Mouse (Mus musculus) testis, adult 2 months (tissue): ENCODE results near the gene Tshz3. TPM values are rescaled to one million over a fixed set of nuclear protein-coding genes. Genes with fewer than 3 reads are reported as not detected.

Source experiments
- H3K27ac ChIP-seq: fragments of 200-500 bp; 2 replicates; pipeline ENCODE4 v1.5.1; 2012; ENCODE audit warnings: low read depth, low read length; ENCODE audit not compliant: control insufficient read depth, insufficient read depth
- H3K27me3 ChIP-seq: fragments of 200-500 bp; 2 replicates; pipeline ENCODE4 v1.6.1; 2012; ENCODE audit warnings: mild to moderate bottlenecking, low read length, moderate library complexity; ENCODE audit not compliant: control insufficient read depth, insufficient read depth
- H3K36me3 ChIP-seq: fragments of 200-500 bp; 2 replicates; pipeline ENCODE4 v1.6.1; 2012; ENCODE audit warnings: mild to moderate bottlenecking, low read length; ENCODE audit not compliant: control insufficient read depth, insufficient read depth
- H3K4me1 ChIP-seq: fragments of 200-500 bp; 2 replicates; pipeline ENCODE4 v1.6.1; 2012; ENCODE audit warnings: low read length; ENCODE audit not compliant: control insufficient read depth, insufficient read depth
- H3K4me3 ChIP-seq: fragments of 200-500 bp; 2 replicates; pipeline ENCODE4 v1.5.1; 2012; ENCODE audit warnings: low read depth, mild to moderate bottlenecking, low read length, moderate library complexity, mixed read lengths; ENCODE audit not compliant: control insufficient read depth
- CTCF ChIP-seq: fragments of 200-500 bp; IDR thresholded peaks from 2 replicates; pipeline ENCODE4 v1.5.1; 2012; ENCODE audit warnings: low read depth, mild to moderate bottlenecking, inconsistent platforms, low read length, moderate library complexity; ENCODE audit not compliant: control insufficient read depth, insufficient read depth, insufficient replicate concordance
- POLR2A ChIP-seq: fragments of 200-500 bp; IDR thresholded peaks from 2 replicates; pipeline ENCODE4 v1.6.1; 2012; ENCODE audit warnings: low read depth, mild to moderate bottlenecking, inconsistent platforms, low read length, moderate library complexity; ENCODE audit not compliant: control insufficient read depth
- polyA plus RNA-seq: library from polyadenylated mRNA; depleted of rRNA; stranded (reverse); fragments of >200 nt; gene quantifications from 2 replicates; pipeline ENCODE4 v1.2.3, GENCODE M21; 2012

Gene Tshz3
- polyA plus RNA-seq, 1 experiment = 0.31 TPM

- no peak overlapping the region for H3K4me3 ChIP-seq
- H3K27me3 ChIP-seq = no peaks in the 10 kb centered on the region
- no peaks in the 10 kb centered on the region for H3K4me1 ChIP-seq
- H3K27ac ChIP-seq = no peak overlapping the region
- TF ChIP-seq CTCF (no peak), POLR2A (no peak)
- no peaks in the 10 kb centered on the region for H3K36me3 ChIP-seq
These were observed 30.2 kb upstream of the Tshz3 start for GRCm38 (mm10) chr7:36667767-36668166.

GRCm38 (mm10) chr7:36678031-36678430, 19.9 kb upstream of the Tshz3 start:
- H3K27me3 ChIP-seq = no peaks in the 10 kb centered on the region

GRCm38 (mm10) chr7:36678510-36678909, 19.4 kb upstream of the Tshz3 start:
- Histone ChIP-seq H3K27me3 (no peaks in the 10 kb centered on the region), H3K27ac (no peak overlapping the region), H3K36me3 (no peaks in the 10 kb centered on the region), H3K4me1 (peaks cover 11% of the 10 kb centered on the region), H3K4me3 (no peak overlapping the region)
- no peak for TF ChIP-seq CTCF
- no peak for TF ChIP-seq POLR2A

More at GRCm38 (mm10) chr7:36678031-36678430, 19.9 kb upstream of the Tshz3 start:
- peaks cover 11% of the 10 kb centered on the region for H3K4me1 ChIP-seq
- H3K27ac ChIP-seq = no peak overlapping the region
- no peaks in the 10 kb centered on the region for H3K36me3 ChIP-seq
- TF ChIP-seq POLR2A (no peak), CTCF (no peak)
- no peak overlapping the region for H3K4me3 ChIP-seq

- Histone ChIP-seq H3K36me3 (no peaks in the 10 kb centered on the region), H3K27ac (no peak overlapping the region), H3K4me1 (peaks cover 11% of the 10 kb centered on the region), H3K4me3 (no peak overlapping the region), H3K27me3 (no peaks in the 10 kb centered on the region)
- TF ChIP-seq POLR2A (no peak), CTCF (no peak)
These were observed 18.8 kb upstream of the Tshz3 start for GRCm38 (mm10) chr7:36679031-36679618.

- H3K4me3 ChIP-seq = no peak overlapping the region; the same call in 1 of the 2 replicates
- no peak overlapping the region for H3K27ac ChIP-seq
- peaks cover 11% of the 10 kb centered on the region for H3K4me1 ChIP-seq
- TF ChIP-seq CTCF (no peak), POLR2A (no peak)
- no peaks in the 10 kb centered on the region for H3K27me3 ChIP-seq
- H3K36me3 ChIP-seq = no peaks in the 10 kb centered on the region
These were observed 18.0 kb upstream of the Tshz3 start for GRCm38 (mm10) chr7:36679866-36680458.

GRCm38 (mm10) chr7:36687508-36687907, 10.4 kb upstream of the Tshz3 start:
- Histone ChIP-seq H3K4me3 (no peak overlapping the region), H3K4me1 (peaks cover 3% of the 10 kb centered on the region), H3K36me3 (no peaks in the 10 kb centered on the region), H3K27me3 (0 out of 2 replicates have a peak, but pooled peaks cover 2% of the 10 kb centered on the region), H3K27ac (no peak overlapping the region)
- TF ChIP-seq POLR2A (no peak), CTCF (no peak)

GRCm38 (mm10) chr7:36689049-36689793, 8.7 kb upstream of the Tshz3 start:
- H3K4me3 ChIP-seq = no peak overlapping the region
- TF ChIP-seq CTCF (no peak), POLR2A (no peak)
- 0 out of 2 replicates have a peak, but pooled peaks cover 2% of the 10 kb centered on the region for H3K27me3 ChIP-seq
- no peaks in the 10 kb centered on the region for H3K36me3 ChIP-seq
- H3K27ac ChIP-seq = no peak overlapping the region
- peaks cover 3% of the 10 kb centered on the region for H3K4me1 ChIP-seq

GRCm38 (mm10) chr7:36690551-36690950, 7.4 kb upstream of the Tshz3 start:
- H3K4me3 ChIP-seq = no peak overlapping the region
- no peaks in the 10 kb centered on the region for H3K36me3 ChIP-seq
- TF ChIP-seq POLR2A (no peak), CTCF (peak; percentile 50; the same call in 1 of the 2 replicates)
- peaks cover 2% of the 10 kb centered on the region; the same call in 1 of the 2 replicates for H3K27me3 ChIP-seq
- H3K27ac ChIP-seq = no peak overlapping the region
- peaks cover 5% of the 10 kb centered on the region for H3K4me1 ChIP-seq
